Mouse (Mus musculus): ENCODE measurements around the gene Fam92b.

Gene Fam92b

GRCm38 (mm10) chr8:120177318-120178123 lies at the start of gene Fam92b:
Gene Fam92b (minus strand): TSS chr8:120177466.
- DNase-seq (ENCODE audit: low spot score), result peak; percentile 29

- DNase-seq (ENCODE audit: low spot score), result no peak
Measured at GRCm38 (mm10) chr8:120225421-120226151, 48.3 kb upstream of the Fam92b start.

DNA sequence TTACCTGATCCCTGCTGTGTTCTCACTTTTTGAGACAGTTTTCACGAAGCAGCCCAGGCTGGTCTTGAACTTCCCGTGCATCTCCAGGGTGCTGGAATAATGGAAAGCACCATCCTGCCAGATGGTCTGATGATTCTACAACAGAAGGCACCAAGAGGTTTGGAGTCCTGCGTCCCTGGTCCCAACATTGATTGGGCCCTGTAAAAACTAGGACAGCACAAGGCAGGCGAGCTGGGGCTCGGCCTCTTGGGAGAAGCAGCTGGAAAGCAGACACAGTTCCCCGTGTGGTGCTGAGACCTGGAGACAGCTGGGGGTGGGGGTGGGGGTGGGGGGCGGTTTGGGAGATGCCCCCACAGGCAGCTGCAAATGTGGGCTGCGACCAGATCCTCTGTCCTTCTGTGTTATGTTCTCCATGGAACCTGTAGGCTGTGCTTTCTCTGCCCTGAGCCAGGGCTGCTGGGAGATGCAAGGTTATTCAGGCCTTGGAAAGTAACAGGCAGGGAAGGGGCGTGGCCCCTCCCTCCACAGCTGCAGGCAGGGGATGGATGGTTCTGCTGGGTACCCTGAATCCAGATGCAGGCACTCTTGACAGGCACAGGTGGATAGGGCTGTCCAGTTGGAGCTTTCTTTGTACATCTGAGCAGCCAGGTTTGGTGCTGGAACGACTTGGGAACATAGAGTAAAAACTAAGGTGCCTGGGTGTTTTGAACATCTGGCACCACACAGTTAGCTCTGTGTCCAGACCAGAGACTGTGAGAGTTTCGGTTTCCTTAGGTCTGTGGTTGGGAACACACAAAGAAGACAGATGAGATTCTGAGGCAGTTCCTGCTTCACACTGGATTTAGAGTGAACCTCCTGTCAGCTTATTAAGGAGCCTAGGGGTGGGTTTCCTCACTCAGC lies 47.5 kb upstream of the Fam92b start:
- no peak for DNase-seq (ENCODE audit: low spot score)

GRCm38 (mm10) chr8:120222548-120222947 lies 45.3 kb upstream of the Fam92b start:
- no peak for DNase-seq (ENCODE audit: low spot score)

- DNase-seq (ENCODE audit: low spot score), result no peak
Measured at GRCm38 (mm10) chr8:120216855-120217830, 39.9 kb upstream of the Fam92b start.

GRCm38 (mm10) chr8:120215416-120216141 lies 38.3 kb upstream of the Fam92b start:
- no peak for DNase-seq (ENCODE audit: low spot score)

DNA sequence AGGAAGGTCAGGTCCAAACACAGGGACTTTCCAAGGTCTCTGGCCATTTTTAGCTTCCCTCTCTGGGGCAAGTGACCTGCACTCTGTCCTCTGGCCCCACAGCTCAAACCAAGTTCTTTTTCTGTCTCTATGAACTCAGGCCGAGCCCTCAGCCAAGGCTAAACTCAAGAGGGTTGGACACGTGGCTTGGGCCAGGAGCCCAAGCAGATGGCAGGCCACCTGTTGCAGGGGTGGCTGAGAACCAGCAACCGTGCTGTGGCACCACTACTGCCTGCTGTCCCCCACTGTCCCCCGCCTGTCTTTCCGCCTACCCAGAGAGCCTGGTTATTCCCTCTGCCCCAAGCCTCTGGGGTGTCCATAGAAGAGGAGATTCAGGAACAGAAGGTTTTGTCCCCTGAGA lies 36.7 kb upstream of the Fam92b start:
- no peak for DNase-seq (ENCODE audit: low spot score)

GRCm38 (mm10) chr8:120213229-120213628 lies 36.0 kb upstream of the Fam92b start:
- DNase-seq (ENCODE audit: low spot score), result no peak

- DNase-seq (ENCODE audit: low spot score), result no peak
Measured at GRCm38 (mm10) chr8:120212596-120212995, 35.3 kb upstream of the Fam92b start.

DNA sequence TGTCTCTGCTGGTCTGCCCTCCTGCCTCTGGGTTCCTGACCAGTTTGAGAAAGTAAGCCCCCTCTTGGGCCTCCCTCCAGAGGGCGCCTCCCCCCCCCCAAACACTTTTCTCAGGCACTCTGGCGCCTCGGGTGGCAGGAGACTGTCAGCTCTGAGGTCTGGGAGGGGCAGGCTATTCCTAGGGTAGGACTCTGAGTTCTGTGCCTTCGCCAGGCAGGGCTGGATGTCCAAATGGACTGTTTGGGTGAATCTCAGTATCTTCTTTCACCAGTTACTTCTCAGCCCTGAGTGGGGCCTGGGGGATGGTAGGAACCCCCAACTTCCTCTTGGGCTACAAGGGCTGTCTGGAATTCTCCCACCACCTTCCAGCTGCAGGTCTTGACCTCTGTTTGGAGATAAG lies 34.1 kb upstream of the Fam92b start:
- no peak for DNase-seq (ENCODE audit: low spot score)

DNA sequence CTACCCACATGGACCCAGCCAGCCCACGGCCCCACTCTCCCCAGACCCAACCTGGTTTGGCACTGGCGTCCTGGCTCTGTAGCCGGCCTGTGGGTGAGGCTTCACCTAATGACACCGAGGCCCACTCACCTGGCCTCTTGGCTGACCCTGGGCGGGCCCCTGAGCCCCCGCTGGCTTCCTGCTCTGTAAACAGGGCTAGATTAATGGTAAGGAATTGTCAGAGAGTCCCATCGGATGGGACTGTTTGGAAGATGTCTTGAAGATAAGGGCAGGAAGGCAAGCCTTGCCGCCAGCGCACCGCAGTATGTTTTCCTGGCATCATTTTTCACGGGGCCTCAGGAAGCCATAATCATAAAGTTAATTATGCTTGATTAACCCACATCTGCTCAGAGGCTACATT lies 30.8 kb upstream of the Fam92b start:
- no peak for DNase-seq (ENCODE audit: low spot score)

DNA sequence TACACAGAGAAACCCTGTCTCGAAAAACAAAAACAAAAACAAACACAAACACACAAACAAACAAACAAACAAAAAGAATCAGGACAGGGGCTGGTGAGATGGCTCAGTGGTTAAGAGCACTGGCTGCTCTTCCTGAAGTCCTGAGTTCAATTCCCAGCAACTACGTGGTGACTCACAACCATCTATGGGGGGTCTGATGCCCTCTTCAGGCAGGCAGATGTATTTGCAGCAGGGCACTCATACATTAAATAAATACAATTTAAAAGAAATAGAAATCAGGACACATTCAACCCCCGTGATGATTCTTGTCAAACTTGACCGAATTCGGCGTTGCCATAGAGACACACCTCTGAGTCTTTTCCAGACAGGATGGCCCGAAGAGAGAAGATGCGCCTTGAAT lies 30.1 kb upstream of the Fam92b start:
- DNase-seq (ENCODE audit: low spot score), result no peak

GRCm38 (mm10) chr8:120205916-120206315 lies 28.6 kb upstream of the Fam92b start:
- DNase-seq (ENCODE audit: low spot score), result no peak

GRCm38 (mm10) chr8:120204736-120205360 lies 27.6 kb upstream of the Fam92b start:
- DNase-seq (ENCODE audit: low spot score), result no peak

- DNase-seq (ENCODE audit: low spot score), result no peak
Measured at GRCm38 (mm10) chr8:120202546-120202945, 25.3 kb upstream of the Fam92b start.

GRCm38 (mm10) chr8:120201351-120201750 lies 24.1 kb upstream of the Fam92b start:
- DNase-seq (ENCODE audit: low spot score), result no peak

DNA sequence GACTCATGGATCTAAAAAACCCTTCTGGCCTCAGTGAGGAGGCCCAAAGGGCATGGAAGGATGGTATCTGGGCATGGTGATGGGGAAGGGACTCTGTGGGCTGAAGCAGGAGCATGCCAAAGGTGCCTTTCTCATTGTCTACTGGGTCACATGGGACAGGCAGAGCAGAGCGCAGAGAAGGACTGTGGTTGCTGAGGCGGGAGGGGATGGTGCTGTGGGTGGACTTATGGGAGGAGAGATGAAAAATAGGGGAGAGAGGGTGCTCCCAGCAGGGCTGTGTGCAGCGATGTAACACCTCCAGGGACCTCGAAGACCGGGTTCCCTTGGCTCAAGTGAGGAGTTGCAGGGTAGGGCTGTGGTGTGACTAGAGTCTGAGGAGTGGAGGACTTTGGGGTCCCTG lies 14.9 kb upstream of the Fam92b start:
- DNase-seq (ENCODE audit: low spot score), result no peak

DNA sequence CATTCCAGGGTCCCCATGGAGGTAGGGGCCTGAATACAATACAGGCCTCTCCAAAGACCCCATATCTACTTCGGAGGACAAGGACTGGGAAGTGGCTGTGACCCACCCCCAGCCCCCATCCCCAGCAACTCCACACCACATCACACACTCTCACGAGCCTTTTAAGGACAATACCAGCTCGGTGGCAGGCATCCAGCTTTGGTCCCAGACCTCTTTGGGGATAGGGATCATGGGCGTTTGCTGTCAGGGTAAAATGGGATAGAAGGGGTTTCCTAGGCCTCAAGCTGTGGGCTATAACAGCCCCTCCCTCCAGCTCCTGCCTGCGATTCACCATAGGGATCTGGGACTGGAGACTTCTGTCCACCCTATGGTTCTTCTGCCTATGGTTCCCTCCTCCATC lies 14.4 kb upstream of the Fam92b start:
- no peak for DNase-seq (ENCODE audit: low spot score)

GRCm38 (mm10) chr8:120190810-120191413 lies 13.6 kb upstream of the Fam92b start:
- no peak for DNase-seq (ENCODE audit: low spot score)

Data from T-cell, adult 2 months (primary cell).